Mouse (Mus musculus): ENCODE results near the gene Prss40.

DNA sequence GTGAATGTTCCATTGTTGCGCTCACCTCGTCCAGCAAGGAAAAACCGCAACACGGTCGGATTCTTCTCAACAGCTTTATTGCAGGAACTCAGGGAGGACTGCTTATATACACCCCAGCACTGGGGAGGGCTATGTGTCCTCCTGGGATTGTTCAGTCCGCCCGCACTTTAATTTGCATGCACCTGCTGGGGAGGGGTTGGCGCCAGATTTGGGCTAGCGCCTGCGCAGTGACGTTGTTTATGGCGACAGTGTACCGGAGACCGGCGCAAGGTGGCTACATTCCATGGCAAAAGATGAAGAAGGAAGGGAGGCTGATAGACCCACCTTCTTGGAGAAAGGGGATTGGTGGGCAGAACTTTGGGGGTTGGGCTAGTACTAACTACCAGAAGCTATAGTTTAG lies 39.3 kb upstream of the Prss40 start:
- TF ChIP-seq CTCF (conservative IDR thresholded peaks at IDR 0.05; ENCODE audit: low read length) (no peak), NANOG (IDR thresholded peaks at IDR 0.05; ENCODE audit: borderline replicate concordance, low read length) (no peak), POU5F1 (IDR thresholded peaks at IDR 0.05; ENCODE audit: borderline replicate concordance, low read length) (no peak)
